ENCODE assay signal across 10 mouse cellular contexts in genomic region chr15:25689477-25689876, GRCm38 (mm10).
A peak's percentile ranks its signal among the peaks of the same experiment; 100 is the strongest.
DNase-seq lines count a peak whose midpoint lies in the region; ATAC-seq lines count a peak whose summit lies in the region.
"Had no signal": no experiment of that assay in that cellular context is flagged by ENCODE, and none has a peak within 500 bp of the region (broad histone marks: within the 10 kb centered on the region; RNA-seq: fewer than 3 reads in every experiment).

No protein-coding gene starts in this region.

- H3K4me3 ChIP-seq in forebrain, embryonic 12.5 days (replicated peaks): no peak overlapping the region
- no peak overlapping the region for H3K4me3 ChIP-seq in forebrain, embryonic 15.5 days
- no peak overlapping the region for H3K4me3 ChIP-seq in midbrain, embryonic 11.5 days (ENCODE audit: low read depth, low read length)
- H3K4me3 ChIP-seq: heart, embryonic 12.5 days; left cerebral cortex, adult 2 months; lung, embryonic 15.5 days had no signal

- no peaks in the 10 kb centered on the region for H3K36me3 ChIP-seq in forebrain, embryonic 12.5 days (replicated peaks)
- no peaks in the 10 kb centered on the region for H3K36me3 ChIP-seq in forebrain, embryonic 15.5 days
- no peaks in the 10 kb centered on the region; the same call in 1 of the 2 replicates for H3K36me3 ChIP-seq in midbrain, embryonic 11.5 days (ENCODE audit: control insufficient read depth, insufficient read depth, low read length)
- H3K36me3 ChIP-seq: heart, embryonic 12.5 days had no signal

- peaks cover 31% of the 10 kb centered on the region; the same call in 1 of the 2 replicates for H3K27me3 ChIP-seq in forebrain, embryonic 12.5 days
- no peaks in the 10 kb centered on the region for H3K27me3 ChIP-seq in forebrain, embryonic 15.5 days
- H3K27me3 ChIP-seq in midbrain, embryonic 11.5 days (ENCODE audit: control insufficient read depth, insufficient read depth, low read length): no peaks in the 10 kb centered on the region
- H3K27me3 ChIP-seq: lung, embryonic 15.5 days had no signal

- WGBS in forebrain, embryonic 12.5 days: 75% methylated on average over 8 of the region's 8 CpGs
- 70% methylated on average over 8 of the region's 8 CpGs for WGBS in forebrain, embryonic 15.5 days
- WGBS in midbrain, embryonic 11.5 days: 85% methylated on average over 8 of the region's 8 CpGs

- H3K4me2 ChIP-seq in forebrain, embryonic 12.5 days: no peak overlapping the region
- no peak overlapping the region for H3K4me2 ChIP-seq in forebrain, embryonic 15.5 days (replicated peaks)
- H3K4me2 ChIP-seq in midbrain, embryonic 11.5 days: no peak overlapping the region
- H3K4me2 ChIP-seq: heart, embryonic 12.5 days; lung, embryonic 15.5 days had no signal

- no peak overlapping the region for H3K9ac ChIP-seq in forebrain, embryonic 12.5 days
- no peak overlapping the region for H3K9ac ChIP-seq in forebrain, embryonic 15.5 days (replicated peaks)
- no peak overlapping the region for H3K9ac ChIP-seq in midbrain, embryonic 11.5 days (ENCODE audit: low read length)
- H3K9ac ChIP-seq: heart, embryonic 12.5 days; lung, embryonic 15.5 days had no signal

- H3K4me1 ChIP-seq in forebrain, embryonic 12.5 days: peaks cover 25% of the 10 kb centered on the region
- peaks cover 14% of the 10 kb centered on the region; the same call in 1 of the 2 replicates for H3K4me1 ChIP-seq in forebrain, embryonic 15.5 days
- peaks cover 15% of the 10 kb centered on the region for H3K4me1 ChIP-seq in midbrain, embryonic 11.5 days (ENCODE audit: control insufficient read depth, insufficient read depth, low read length)

- intact Hi-C loops in left cerebral cortex, postnatal 14 days (cut with DNase I): no loop called here

- peak; percentile 77 to 79 for DNase-seq in kidney, adult 8-10 months
- no peak for DNase-seq in midbrain, embryonic 11.5 days (ENCODE audit: low spot score, missing footprints)
- no peak for DNase-seq in left cerebral cortex, postnatal 14 days (ENCODE audit: low spot score in 2 of 2)
- no peak for DNase-seq in adrenal gland, postnatal 25 days
- DNase-seq in cerebellum, postnatal 36 days: no peak

- no peak overlapping the region for H3K27ac ChIP-seq in forebrain, embryonic 12.5 days
- H3K27ac ChIP-seq in forebrain, embryonic 15.5 days (replicated peaks): no peak overlapping the region
- no peak overlapping the region for H3K27ac ChIP-seq in midbrain, embryonic 11.5 days (ENCODE audit: low read depth, low read length)
- H3K27ac ChIP-seq: left cerebral cortex, adult 2 months; lung, embryonic 15.5 days had no signal

- no peaks in the 10 kb centered on the region for H3K9me3 ChIP-seq in forebrain, embryonic 12.5 days
- H3K9me3 ChIP-seq in forebrain, embryonic 15.5 days: no peaks in the 10 kb centered on the region
- H3K9me3 ChIP-seq in midbrain, embryonic 11.5 days (ENCODE audit: control insufficient read depth, low read length): no peaks in the 10 kb centered on the region
- H3K9me3 ChIP-seq: heart, embryonic 12.5 days; lung, embryonic 15.5 days had no signal

- ATAC-seq in forebrain, embryonic 12.5 days (ENCODE audit: low FRiP score): peak; percentile 22
- ATAC-seq in forebrain, embryonic 15.5 days (replicated peaks): peak; percentile 46; the same call in 1 of the 2 replicates
- peak; percentile 45 for ATAC-seq in midbrain, embryonic 11.5 days (ENCODE audit: low FRiP score)

Comparison
In these comparisons a context has a peak if more than half of its experiments do, and no peak if none do; other contexts are left out.
1. DNase-seq: peak in kidney, adult 8-10 months (2 of 2); none in midbrain, embryonic 11.5 days (single experiment), left cerebral cortex, postnatal 14 days (0 of 2), adrenal gland, postnatal 25 days (single experiment) and cerebellum, postnatal 36 days (0 of 2).
2. Peak in every context shown above with its lines, with median percentiles within 50 percentile points of each other: ATAC-seq.